Mouse (Mus musculus) erythroid progenitor cell, adult 5-6 weeks (primary cell): Measurements from ENCODE around the gene Lrp2. TPM values are rescaled to one million over a fixed set of nuclear protein-coding genes. Genes with fewer than 3 reads are reported as not detected.

Experiments used
- total RNA-seq, 2 experiments: library from RNA; stranded (forward) in 1 of 2; stranded (reverse) in 1 of 2; fragments of 150-400 nt in 1 of 2; fragments of 186-747, 209-891 nt in 1 of 2; gene quantifications; 2 replicates each; pipeline versions ENCODE4 v1.2.3 to v1.2.4; 2015 to 2017; ENCODE audit warnings: low replicate concordance in 2 of 2

Lrp2 gene
- total RNA-seq, 2 experiments from 2014 or later, result not detected

Other genes starting within 250 kb of the Lrp2 start
- gene Abcb11, start 243.4 kb downstream of the Lrp2 start, total RNA-seq (2015; ENCODE audit: low replicate concordance), result not detected in 2 replicates
- not detected in 2 replicates for gene Abcb11, start 243.4 kb downstream of the Lrp2 start, total RNA-seq (2017; ENCODE audit: low replicate concordance)
- 1.4 and 7.5 TPM in 2 replicates for gene Dhrs9, start 205.6 kb downstream of the Lrp2 start, total RNA-seq (2015; ENCODE audit: low replicate concordance)
- gene Dhrs9, start 205.6 kb downstream of the Lrp2 start, total RNA-seq (2017; ENCODE audit: low replicate concordance), result 1.9 and 2.0 TPM in 2 replicates
- 9.4 TPM in 1 of 2 replicates, not detected in the other for gene Bbs5, start 61.1 kb upstream of the Lrp2 start, total RNA-seq (2015; ENCODE audit: low replicate concordance)
- gene Bbs5, start 61.1 kb upstream of the Lrp2 start, total RNA-seq (2017; ENCODE audit: low replicate concordance), result 0.51 and 4.5 TPM in 2 replicates
- not detected in 2 replicates for gene Klhl41, start 84.1 kb upstream of the Lrp2 start, total RNA-seq (2015; ENCODE audit: low replicate concordance)
- gene Klhl41, start 84.1 kb upstream of the Lrp2 start, total RNA-seq (2017; ENCODE audit: low replicate concordance), result not detected in 2 replicates
- gene Fastkd1, start 127.5 kb upstream of the Lrp2 start, total RNA-seq (2015; ENCODE audit: low replicate concordance), result 2.1 and 2.5 TPM in 2 replicates
- 1.3 and 1.4 TPM in 2 replicates for gene Fastkd1, start 127.5 kb upstream of the Lrp2 start, total RNA-seq (2017; ENCODE audit: low replicate concordance)
- gene Ppig, start 136.5 kb upstream of the Lrp2 start, total RNA-seq (2015; ENCODE audit: low replicate concordance), result 35.7 and 45.7 TPM in 2 replicates
- 49.0 and 72.4 TPM in 2 replicates for gene Ppig, start 136.5 kb upstream of the Lrp2 start, total RNA-seq (2017; ENCODE audit: low replicate concordance)
- gene Ccdc173, start 203.5 kb upstream of the Lrp2 start, total RNA-seq (2015; ENCODE audit: low replicate concordance), result not detected in 2 replicates
- gene Ccdc173, start 203.5 kb upstream of the Lrp2 start, total RNA-seq (2017; ENCODE audit: low replicate concordance), result 1.3 TPM in 1 of 2 replicates, not detected in the other
- 10.5 and 10.9 TPM in 2 replicates for gene Phospho2, start 203.6 kb upstream of the Lrp2 start, total RNA-seq (2015; ENCODE audit: low replicate concordance)
- 15.1 and 16.3 TPM in 2 replicates for gene Phospho2, start 203.6 kb upstream of the Lrp2 start, total RNA-seq (2017; ENCODE audit: low replicate concordance)
- gene Klhl23, start 235.9 kb upstream of the Lrp2 start, total RNA-seq (2015; ENCODE audit: low replicate concordance), result 4.0 and 6.7 TPM in 2 replicates
- 1.6 and 12.1 TPM in 2 replicates for gene Klhl23, start 235.9 kb upstream of the Lrp2 start, total RNA-seq (2017; ENCODE audit: low replicate concordance)